Mouse (Mus musculus) natural killer cell, adult 2 months (primary cell): Measurements from ENCODE around the gene Bcas1.
A peak's percentile ranks its signal among the peaks of the same experiment; 100 is the strongest.

Experiments used
- DNase-seq, 2 experiments: peaks; one replicate each; pipeline ENCODE4 v3.0.0; 2022; ENCODE audit warnings: low spot score in 2 of 2

Bcas1 gene

DNA sequence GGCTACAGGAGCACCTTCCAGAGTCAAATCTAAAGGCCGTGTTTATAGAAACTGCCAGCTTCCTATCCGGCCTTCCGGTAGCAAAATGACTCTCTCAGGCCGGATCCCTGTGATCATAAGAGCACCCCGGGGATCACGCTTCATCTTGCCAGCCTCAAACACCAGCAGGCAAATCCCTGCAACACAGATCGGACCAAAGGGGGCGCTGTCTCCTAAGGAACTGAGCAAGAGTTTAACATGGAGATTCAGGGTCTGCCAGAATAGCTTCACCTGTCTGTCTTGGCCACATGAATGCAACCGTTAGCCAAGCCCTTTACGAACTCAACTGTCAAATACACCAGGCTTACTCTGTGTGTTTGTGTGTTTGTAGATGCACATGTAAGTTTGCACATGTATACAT lies 8.9 kb downstream of the Bcas1 start:
- no peak for DNase-seq

DNA sequence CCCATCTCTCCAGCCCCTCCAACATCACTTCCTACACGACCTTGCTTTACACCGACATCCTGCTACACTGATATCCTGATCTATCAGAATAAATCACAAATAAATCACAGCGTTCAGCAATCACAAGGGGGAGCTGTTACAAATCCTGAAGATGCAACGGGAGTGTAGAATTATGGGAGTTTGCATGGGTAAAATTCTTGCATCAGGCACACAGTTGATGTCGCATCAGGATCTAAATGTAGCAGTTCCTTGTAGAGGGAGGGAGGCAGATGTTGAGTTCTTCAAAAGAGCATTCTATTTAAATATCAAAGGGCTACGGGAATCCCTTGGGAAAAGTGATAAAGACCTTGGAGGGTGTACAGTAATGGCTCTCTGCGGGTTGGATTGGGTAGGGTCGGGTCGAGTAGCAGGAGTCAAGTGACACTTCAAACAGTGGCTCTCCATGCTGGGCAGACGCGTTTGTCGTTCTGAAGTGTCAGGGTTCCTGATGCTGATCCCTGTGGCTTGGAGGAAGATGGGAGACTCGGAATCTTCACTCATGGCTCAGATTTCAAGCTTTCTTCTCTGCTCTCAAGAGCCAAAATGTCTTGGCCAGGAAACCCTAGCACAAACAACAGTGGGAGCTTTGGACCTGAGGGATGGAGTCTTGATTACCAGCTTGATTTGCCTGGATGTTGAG lies 16.0 kb downstream of the Bcas1 start:
- no peak for DNase-seq

- DNase-seq, result no peak
Observed at GRCm38 (mm10) chr2:170410677-170411489, 16.8 kb downstream of the Bcas1 start.

DNA sequence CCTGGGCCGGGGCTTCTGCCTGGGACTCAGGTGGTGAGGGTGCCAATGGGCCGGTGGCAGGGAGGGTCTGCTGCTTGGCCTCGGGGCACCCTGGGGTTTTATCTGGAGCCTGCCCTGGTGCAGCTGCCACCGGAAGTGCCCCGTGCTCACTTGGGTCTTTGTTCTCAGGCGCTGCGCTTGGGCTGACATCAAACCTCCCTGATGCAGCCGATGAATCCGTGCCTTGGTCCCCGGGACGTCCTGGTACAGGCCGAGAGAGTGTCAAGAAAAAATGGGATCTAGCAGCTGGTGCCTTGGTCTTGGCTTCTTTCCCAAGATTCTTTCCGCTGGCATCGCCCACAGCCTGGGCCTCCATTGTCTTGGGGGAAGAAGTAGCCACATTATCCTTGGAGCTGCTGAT lies 21.2 kb downstream of the Bcas1 start:
- no peak for DNase-seq

- no peak for DNase-seq
Observed at GRCm38 (mm10) chr2:170404781-170405573, 22.7 kb downstream of the Bcas1 start.

GRCm38 (mm10) chr2:170403666-170404385 lies 23.8 kb downstream of the Bcas1 start:
- DNase-seq, result no peak

DNA sequence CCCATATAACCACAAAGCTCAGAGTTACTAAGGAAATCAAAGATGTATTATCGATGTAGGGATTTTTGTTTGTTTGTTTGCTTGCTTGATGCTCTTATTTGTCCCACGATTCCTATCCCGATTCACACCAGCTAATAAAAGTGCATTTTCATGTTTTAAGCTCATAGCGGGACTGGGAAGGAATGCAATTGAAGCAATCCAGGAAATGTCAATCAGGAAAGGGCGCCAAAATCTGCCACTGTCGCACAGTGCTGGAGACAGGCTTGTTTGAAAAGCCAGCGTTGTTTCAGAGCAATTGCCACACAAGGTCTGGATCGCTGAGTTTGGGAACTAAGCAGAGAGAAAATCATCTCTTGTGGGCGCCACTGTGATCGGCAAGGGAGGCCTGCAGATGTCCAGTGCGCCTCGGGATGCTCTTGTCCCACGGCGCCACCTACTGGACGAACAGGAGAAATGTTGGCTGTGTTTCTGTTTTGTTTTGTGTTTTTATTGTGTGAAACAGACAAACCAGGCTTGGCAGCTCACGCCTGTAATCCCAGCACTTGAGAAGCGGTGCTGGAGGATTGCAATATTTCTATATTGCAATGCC lies 26.3 kb downstream of the Bcas1 start:
- DNase-seq, result peak; percentile 39 to 58

- no peak for DNase-seq
Observed at GRCm38 (mm10) chr2:170400666-170401065, 27.0 kb downstream of the Bcas1 start.

GRCm38 (mm10) chr2:170391994-170392393 lies 35.7 kb downstream of the Bcas1 start:
- no peak for DNase-seq

- no peak for DNase-seq
Observed at GRCm38 (mm10) chr2:170388320-170388719, 39.3 kb downstream of the Bcas1 start.

- no peak for DNase-seq
Observed at GRCm38 (mm10) chr2:170385556-170385955, 42.1 kb downstream of the Bcas1 start.

DNA sequence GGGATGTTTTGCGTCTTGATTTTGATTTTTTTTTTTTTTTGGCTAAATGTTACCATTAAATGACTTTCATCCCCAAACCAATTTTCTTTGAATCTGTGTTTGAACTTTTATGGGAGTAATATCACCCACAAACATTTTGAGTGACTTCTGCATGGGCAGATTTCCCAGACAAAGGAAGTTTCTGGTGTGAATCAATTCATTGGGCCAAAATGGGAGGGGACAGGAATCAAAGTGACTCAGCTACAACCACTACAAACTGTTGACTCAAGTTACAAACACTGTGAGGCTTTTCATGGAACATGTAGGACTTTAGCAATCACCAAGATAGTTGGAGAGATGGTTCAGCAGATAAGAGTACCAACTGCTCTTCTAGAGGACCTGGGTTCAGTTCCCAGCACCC lies 42.9 kb downstream of the Bcas1 start:
- no peak for DNase-seq

DNA sequence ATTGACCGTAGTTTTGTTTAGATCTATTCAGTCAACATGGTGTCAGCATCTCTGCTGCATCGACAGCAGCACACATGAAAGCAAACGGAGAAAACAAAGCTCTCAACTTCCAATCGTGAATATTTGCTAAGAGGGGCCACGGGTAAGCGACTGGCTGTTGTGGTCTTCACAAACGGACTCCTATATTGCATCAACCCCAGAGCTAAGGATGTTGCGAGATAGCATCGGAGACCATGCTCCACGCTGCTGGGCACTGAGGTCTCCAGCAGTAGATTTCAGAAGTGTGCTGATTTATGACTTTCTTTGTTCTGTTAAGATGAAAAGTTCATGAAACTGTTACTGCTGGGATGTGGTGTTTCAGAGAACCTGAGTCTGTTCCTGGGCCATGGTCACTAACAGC lies 54.3 kb downstream of the Bcas1 start:
- no peak for DNase-seq

GRCm38 (mm10) chr2:170365676-170366075 lies 62.0 kb downstream of the Bcas1 start:
- no peak for DNase-seq

DNA sequence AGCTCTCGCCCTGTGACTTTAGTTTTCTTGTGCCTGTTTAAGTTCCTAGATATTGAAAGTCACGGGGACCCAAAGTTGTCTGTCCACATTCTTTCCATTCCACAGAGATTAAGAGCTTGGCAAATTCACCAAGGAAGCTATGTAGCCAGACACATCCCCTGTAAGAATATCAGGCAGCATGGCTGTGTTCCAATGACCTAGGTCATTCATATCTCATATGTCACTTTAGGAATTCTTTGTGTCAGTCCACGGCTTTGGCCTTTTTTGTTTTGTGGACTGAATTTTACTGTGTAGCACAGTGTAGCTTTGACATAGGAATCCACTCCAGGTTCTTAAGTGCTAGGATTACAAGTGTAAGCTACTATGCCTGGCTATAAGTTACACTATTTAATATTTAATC lies 62.4 kb downstream of the Bcas1 start:
- DNase-seq, result no peak

DNA sequence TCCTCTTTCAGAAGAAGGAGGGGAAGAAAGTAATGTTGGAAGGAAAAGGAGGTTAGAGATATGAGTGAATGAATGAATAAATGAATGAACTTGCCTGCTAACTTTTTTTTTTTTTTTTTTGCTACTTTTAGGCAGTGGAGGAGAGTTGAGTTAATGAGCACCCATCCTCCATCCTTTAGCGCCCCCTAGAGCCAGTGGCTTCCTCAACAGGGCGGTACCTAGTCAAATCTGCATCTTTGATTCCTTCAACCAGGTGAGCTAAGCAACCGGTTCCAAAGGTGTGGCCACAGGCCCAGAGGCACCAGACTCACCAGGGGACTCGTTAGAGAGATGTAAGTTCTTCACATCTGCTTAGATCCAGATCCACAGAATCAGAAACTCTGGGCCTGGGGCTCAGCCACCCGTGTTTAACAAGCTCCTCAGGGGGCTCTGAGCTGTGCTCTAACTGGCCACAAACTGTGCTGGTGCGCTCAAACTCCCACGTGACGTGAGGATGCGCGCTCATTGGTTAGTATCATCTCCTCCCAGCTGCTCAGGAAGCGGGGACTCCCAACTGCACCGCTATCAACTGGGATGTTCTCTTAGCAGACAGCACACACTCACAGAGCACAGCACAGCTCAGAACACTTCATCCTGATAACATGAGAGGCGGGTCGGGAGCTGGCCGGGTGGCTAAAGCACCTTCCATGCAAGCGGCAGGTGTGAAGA lies 70.8 kb downstream of the Bcas1 start:
- peak in 1 of 2 experiments; percentile 47 for DNase-seq

GRCm38 (mm10) chr2:170354963-170355367 lies 72.7 kb downstream of the Bcas1 start:
- peak; percentile 16 to 26 for DNase-seq

GRCm38 (mm10) chr2:170352273-170352672 lies 75.4 kb downstream of the Bcas1 start:
- no peak for DNase-seq

DNA sequence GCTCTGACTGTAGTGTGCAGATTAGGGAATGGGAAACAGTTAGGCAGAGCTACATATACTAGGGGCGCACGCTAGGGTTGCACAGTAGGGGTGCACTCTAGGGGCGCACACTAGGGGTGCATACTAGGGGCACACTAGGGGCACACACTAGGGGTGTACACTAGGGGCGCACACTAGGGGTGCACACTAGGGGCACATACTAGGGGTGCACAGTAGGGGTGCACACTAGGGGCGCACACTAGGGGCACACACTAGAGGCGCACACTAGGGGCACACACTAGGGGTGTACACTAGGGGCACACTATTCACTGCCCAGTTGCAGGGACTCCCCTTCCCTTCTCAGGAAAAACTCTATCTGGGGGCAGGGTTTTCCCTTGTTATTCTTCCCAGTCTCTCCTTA lies 75.8 kb downstream of the Bcas1 start:
- no peak for DNase-seq

DNA sequence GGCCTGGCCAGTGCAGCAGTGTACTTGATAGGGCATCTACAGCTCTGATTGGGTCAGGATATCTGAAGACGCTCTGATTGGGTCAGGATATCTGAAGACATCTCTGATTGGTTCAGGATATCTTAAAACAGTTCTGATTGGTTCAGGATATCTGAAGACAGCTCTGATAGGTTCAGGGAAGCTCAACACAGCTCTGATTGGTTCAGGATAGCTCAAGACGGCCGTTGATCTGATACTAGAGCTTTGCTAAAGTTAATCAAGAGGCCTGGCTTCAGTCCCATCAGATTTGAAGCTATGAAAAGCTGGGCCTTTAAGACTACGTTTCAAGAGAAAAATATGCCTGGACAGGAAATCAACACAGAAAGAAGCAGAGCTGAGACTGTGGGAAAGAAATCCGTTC lies 77.9 kb downstream of the Bcas1 start:
- no peak for DNase-seq

GRCm38 (mm10) chr2:170349096-170349495 lies 78.5 kb downstream of the Bcas1 start:
- DNase-seq, result no peak
